Mouse (Mus musculus) ES-Bruce4 (cell line): ENCODE data around the gene Sdc3. TPM values are rescaled to one million over a fixed set of nuclear protein-coding genes. Genes with fewer than 3 reads are reported as not detected.

Experiments
- H3K27ac ChIP-seq: 2 replicates; pipeline ENCODE4 v1.5.1; 2012; ENCODE audit warnings: low read length, inconsistent platforms; ENCODE audit not compliant: insufficient read depth
- H3K27me3 ChIP-seq: 2 replicates; pipeline ENCODE4 v1.6.1; 2012; ENCODE audit warnings: mild to moderate bottlenecking, low read length, inconsistent platforms; ENCODE audit not compliant: control insufficient read depth, poor library complexity, insufficient read depth, severe bottlenecking
- H3K36me3 ChIP-seq: 2 replicates; pipeline ENCODE4 v1.6.1; 2012; ENCODE audit warnings: inconsistent platforms, mild to moderate bottlenecking, low read length, moderate library complexity; ENCODE audit not compliant: control insufficient read depth, poor library complexity, insufficient read depth, severe bottlenecking
- H3K4me1 ChIP-seq: one replicate; pipeline ENCODE4 v1.8.1; 2011; ENCODE audit warnings: low read length; ENCODE audit not compliant: control insufficient read depth, insufficient read depth
- H3K4me3 ChIP-seq: 2 replicates; pipeline ENCODE4 v1.5.1; 2011; ENCODE audit warnings: low read depth, mild to moderate bottlenecking, low read length
- H3K9ac ChIP-seq: 2 replicates; pipeline ENCODE4 v1.6.1; 2012; ENCODE audit warnings: low read depth, mild to moderate bottlenecking, inconsistent platforms; ENCODE audit not compliant: poor library complexity, severe bottlenecking
- H3K9me3 ChIP-seq: replicated peaks from 2 replicates; pipeline ENCODE4 v1.6.1; 2012; ENCODE audit warnings: mild to moderate bottlenecking, low read length, inconsistent platforms; ENCODE audit not compliant: control insufficient read depth, poor library complexity, insufficient read depth, severe bottlenecking
- CTCF ChIP-seq: IDR thresholded peaks from one replicate; pipeline ENCODE4 v1.8.1; 2011; ENCODE audit warnings: low read depth, low read length
- EP300 ChIP-seq: IDR thresholded peaks from 2 replicates; pipeline ENCODE4 v1.6.1; 2011; ENCODE audit warnings: low read depth, low read length; ENCODE audit not compliant: insufficient read depth
- POLR2A ChIP-seq: IDR thresholded peaks from one replicate; pipeline ENCODE4 v1.8.1; 2011; ENCODE audit warnings: low read length; ENCODE audit not compliant: insufficient read depth
- polyA plus RNA-seq: library from polyadenylated mRNA; stranded (reverse); fragments of >200 nt; gene quantifications from 2 replicates; pipeline ENCODE4 v1.2.4, GENCODE M21; 2011; ENCODE audit warnings: low read depth; ENCODE audit not compliant: missing spikeins, insufficient read depth, insufficient read length

The Sdc3 gene
- polyA plus RNA-seq, 1 experiment = 8.6 TPM

- H3K27me3 ChIP-seq = no peaks in the 10 kb centered on the region
- H3K4me1 ChIP-seq = no peaks in the 10 kb centered on the region
- no peak overlapping the region for H3K27ac ChIP-seq
- H3K9ac ChIP-seq = no peak overlapping the region
- TF ChIP-seq CTCF = no peak
- TF ChIP-seq POLR2A = no peak
- no peak for TF ChIP-seq EP300
- H3K4me3 ChIP-seq = no peak overlapping the region
- H3K9me3 ChIP-seq = no peaks in the 10 kb centered on the region
- no peaks in the 10 kb centered on the region for H3K36me3 ChIP-seq
Measured at GRCm38 (mm10) chr4:130819806-130820205, 27.5 kb downstream of the Sdc3 start.

- Histone ChIP-seq H3K27me3 (no peaks in the 10 kb centered on the region), H3K4me1 (no peaks in the 10 kb centered on the region), H3K4me3 (no peak overlapping the region), H3K36me3 (no peaks in the 10 kb centered on the region), H3K9ac (no peak overlapping the region), H3K27ac (no peak overlapping the region), H3K9me3 (no peaks in the 10 kb centered on the region)
- TF ChIP-seq POLR2A = no peak
- no peak for TF ChIP-seq CTCF
- TF ChIP-seq EP300 = no peak
Measured at GRCm38 (mm10) chr4:130820594-130821255, 28.4 kb downstream of the Sdc3 start.

- peak overlapping the region; percentile 14; the same call in 1 of the 2 replicates for H3K4me3 ChIP-seq
Measured at GRCm38 (mm10) chr4:130828851-130829673, 36.7 kb downstream of the Sdc3 start.

GRCm38 (mm10) chr4:130834122-130834521 lies 41.8 kb downstream of the Sdc3 start:
- no peak for TF ChIP-seq EP300
- no peak for TF ChIP-seq POLR2A
- no peak for TF ChIP-seq CTCF
- no peak overlapping the region for H3K27ac ChIP-seq

More at GRCm38 (mm10) chr4:130828851-130829673, 36.7 kb downstream of the Sdc3 start:
- Histone ChIP-seq H3K9me3 (no peaks in the 10 kb centered on the region), H3K9ac (no peak overlapping the region), H3K36me3 (no peaks in the 10 kb centered on the region), H3K27me3 (no peaks in the 10 kb centered on the region), H3K27ac (no peak overlapping the region), H3K4me1 (no peaks in the 10 kb centered on the region)
- no peak for TF ChIP-seq EP300
- TF ChIP-seq POLR2A = no peak
- no peak for TF ChIP-seq CTCF

GRCm38 (mm10) chr4:130835550-130835949 lies 43.2 kb downstream of the Sdc3 start:
- Histone ChIP-seq H3K4me1 (peaks cover 2% of the 10 kb centered on the region), H3K27ac (no peak overlapping the region), H3K27me3 (no peaks in the 10 kb centered on the region)

More at GRCm38 (mm10) chr4:130834122-130834521, 41.8 kb downstream of the Sdc3 start:
- Histone ChIP-seq H3K9me3 (no peaks in the 10 kb centered on the region), H3K36me3 (no peaks in the 10 kb centered on the region), H3K4me1 (peaks cover 2% of the 10 kb centered on the region), H3K27me3 (no peaks in the 10 kb centered on the region), H3K9ac (no peak overlapping the region), H3K4me3 (no peak overlapping the region)

More at GRCm38 (mm10) chr4:130835550-130835949, 43.2 kb downstream of the Sdc3 start:
- no peaks in the 10 kb centered on the region for H3K36me3 ChIP-seq
- TF ChIP-seq EP300 (no peak), CTCF (no peak), POLR2A (no peak)
- H3K4me3 ChIP-seq = no peak overlapping the region
- H3K9ac ChIP-seq = no peak overlapping the region
- H3K9me3 ChIP-seq = no peaks in the 10 kb centered on the region
